Mouse (Mus musculus): ENCODE results near the gene Cdk14.

DNA sequence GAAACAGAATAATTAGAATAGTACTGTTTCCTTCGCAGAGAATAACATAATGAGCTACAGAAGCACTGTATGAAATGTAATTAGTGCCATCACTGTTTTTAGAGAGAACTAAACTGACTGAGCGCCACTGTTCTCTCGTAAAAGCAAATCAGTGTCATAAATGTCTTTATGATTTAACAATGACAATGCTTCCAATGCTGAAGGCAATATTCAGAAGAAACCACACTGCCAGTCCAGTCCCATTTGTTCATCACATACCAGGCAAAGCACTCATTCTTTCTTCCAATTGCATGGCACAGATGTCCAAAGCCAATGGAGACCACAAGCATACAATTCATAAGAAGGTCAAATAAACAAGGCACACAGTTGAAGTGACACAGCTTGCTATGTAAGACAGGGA, 355.4 kb downstream of the Cdk14 start:
- TF ChIP-seq CTCF (IDR thresholded peaks at IDR 0.05; ENCODE audit: low read depth) = no peak
- TF ChIP-seq EP300 (IDR thresholded peaks at IDR 0.05; ENCODE audit: low read depth) = no peak
